Mouse (Mus musculus) T-helper 17 cell (primary cell): ENCODE data around the gene Lnx1.

Experiments used
- in situ Hi-C, 2 experiments: fragments of 300-600 bp; cut with MboI, MseI; formaldehyde crosslinking; loops; 1 replicate in 1 of 2; 2 replicates in 1 of 2; pipeline ENCODE4 v1.15.1; 2025; ENCODE audit warnings: high pct_unique_total_duplicates in 2 of 2

Gene Lnx1

DNA sequence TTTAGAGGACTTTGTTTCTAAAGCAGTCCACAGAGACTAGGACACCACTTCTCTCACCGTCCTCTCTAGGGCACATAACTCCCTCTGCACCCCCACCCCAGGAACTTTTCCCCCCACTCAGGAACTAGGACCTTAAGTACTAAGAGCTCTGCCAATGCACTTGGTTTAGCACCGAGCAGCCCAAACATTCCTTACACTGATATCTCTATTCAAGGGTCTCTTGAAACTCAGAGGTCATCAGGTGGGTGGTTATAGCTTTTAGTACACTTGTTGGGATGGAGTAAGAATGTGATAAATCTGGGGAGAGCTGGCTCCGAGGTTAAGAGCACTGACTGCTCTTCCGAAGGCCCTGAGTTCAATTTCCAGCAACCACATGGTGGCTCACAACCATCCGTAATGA, 90.0 kb downstream of the Lnx1 start:
- in situ Hi-C loops, result loop anchor here in 1 of 2 experiments (5.0 to 10.0 kb wide), 2 partner anchors 298 to 540 kb away; partner anchors contain the start of gene Pdgfra

DNA sequence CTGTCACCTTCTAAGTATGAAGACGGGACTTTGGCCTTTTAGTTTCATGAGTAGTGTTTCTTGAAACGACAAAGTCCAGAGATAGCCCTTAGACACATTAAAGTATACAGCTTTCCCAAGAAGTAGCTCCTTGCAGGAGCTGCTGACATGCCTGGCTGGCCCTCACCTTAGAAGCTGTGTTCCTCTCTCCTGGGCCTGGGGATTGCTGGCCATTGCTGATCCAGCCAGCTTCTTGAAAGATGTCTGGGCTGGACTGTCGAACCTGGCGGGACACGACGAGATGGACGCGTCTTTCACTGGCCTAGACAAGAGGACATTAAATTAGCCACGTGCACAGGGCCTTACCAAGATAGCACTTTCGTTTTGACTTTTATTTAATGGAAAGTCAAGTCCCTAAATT, 92.2 kb downstream of the Lnx1 start:
- in situ Hi-C loops, result loop anchor here in 1 of 2 experiments (5.0 to 10.0 kb wide), 2 partner anchors 296 to 542 kb away; partner anchors contain the start of gene Pdgfra

DNA sequence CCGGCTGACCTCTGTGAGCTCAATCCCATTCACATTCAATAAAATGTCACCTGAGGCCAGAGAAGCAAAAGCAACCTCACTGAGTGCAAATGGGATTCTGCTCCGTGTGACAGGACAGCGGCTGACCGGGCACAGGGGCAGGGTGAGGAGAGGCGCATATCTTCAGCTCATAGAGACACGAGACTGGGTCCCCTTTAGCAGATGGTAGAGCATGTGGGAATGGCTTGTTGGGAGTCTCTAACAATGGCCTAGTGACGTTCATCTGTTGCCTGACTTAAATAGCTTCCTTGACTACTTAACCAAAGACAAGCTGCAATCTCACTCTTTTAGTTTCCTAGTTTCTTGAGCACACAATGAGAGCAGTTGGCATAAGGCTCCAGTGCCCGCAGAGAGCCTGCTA, 96.5 kb downstream of the Lnx1 start:
- in situ Hi-C loops, result no loop called here

DNA sequence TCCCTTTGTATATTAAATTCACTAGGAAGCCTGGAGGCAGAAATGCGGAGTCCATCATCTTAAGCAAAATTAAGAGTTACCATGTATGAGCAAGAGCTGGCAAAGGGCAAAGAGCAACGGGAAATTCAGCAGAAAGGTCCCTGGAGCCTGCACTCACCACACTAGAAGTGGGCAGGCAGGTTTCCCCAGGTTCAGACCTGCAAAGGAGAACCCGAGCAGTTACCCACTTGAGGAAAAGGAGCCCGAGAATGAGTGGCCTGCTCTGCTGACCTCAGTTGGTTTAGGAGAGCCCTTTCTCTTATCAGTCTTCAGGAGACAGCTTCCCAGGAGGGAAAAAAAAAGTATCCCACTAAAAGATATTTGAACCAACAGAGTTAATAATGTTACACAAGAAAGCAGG, 99.4 kb downstream of the Lnx1 start:
- in situ Hi-C loops, result no loop called here

DNA sequence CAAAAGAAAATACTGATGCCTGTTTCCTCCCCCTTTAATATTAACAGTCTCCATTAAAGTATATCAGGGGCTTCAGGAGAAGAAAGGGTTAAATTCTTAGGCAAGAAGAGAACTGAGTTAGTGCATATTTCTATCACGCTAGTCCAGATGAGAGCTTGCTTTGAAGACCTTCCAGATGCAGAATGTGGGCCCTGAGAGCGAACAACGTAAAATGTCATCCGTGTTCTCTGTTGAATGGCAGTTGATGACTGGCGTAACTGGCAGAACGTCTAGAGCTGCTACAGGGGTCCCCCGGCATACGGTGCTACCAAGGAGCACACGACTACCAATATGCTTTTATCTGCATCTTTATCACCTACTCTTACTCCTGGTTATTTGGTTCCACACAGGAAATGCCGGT, 100.3 kb downstream of the Lnx1 start:
- in situ Hi-C loops, result no loop called here

DNA sequence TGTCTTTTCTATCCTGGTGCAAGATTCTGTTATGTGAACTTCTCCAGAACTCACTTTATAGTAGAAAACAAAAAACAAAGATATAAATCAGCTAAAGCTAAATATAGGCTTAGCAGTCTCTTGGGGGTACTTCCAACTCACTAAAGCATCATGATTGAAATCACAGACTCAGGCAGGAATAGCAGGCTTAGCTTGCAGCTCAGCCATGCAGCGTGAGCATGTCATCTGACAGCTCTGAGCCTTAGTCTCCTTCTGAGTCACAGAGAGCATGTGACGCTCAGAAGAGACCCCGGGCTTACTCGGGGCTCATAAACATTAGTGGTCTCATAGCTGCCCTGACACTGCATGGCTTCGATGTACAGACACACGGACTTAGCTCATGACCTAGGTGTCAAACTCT, 100.7 kb downstream of the Lnx1 start:
- in situ Hi-C loops, result no loop called here

DNA sequence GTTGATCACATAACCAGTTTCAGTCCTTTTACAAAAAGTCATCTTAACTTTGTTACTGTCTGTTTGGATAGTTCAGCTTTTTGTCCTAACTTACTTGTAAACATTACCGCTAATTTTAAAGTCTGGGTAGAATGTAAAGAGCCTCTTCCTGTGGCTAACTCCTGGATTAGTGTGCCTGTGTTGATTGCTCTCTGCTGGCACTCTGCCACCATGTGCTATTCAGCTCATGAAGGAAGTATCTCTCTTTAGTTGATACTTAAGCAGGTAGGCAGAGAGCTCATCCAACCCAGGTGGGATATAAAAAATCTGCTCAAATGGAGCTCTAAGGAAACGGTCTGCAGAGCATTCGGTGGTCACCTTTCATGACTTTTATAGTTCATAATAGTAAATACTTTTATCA, 101.5 kb downstream of the Lnx1 start:
- in situ Hi-C loops, result no loop called here

DNA sequence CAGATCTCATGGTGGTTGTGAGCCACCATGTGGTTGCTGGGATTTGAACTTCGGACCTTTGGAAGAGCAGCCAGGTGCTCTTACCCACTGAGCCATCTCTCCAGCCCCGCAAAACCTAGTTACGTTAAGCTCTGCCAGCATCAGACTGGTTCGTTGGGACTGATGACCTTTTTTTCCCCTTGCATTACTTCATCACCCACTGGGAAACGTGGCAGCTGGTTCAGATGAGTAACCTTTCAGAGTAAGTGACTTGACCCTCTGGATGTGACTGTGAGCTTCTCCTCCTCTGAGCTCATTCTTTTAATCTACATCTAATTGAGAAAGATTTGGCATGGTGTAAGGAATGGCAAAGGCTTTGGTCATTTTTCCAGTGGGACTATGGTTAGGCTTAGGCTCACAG, 102.7 kb downstream of the Lnx1 start:
- in situ Hi-C loops, result no loop called here

DNA sequence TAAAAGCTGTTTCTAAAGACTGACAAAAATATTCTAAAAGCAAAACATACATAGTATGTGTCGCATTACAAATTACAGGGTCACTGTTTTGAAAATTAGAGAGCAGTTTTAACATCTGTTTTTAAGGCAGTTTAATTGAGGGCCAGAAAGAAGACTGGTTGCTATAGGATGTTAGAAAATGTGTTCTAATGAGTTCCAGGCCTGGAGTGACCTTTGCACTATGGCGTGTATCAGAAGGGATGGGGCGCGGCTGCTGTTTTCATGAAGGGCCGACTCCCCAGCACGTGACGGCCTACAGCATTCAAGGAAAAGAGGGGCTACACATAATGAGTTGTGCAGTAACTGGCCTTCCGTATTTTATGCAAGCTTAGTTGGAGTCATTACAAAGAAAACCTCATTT, 109.6 kb downstream of the Lnx1 start:
- in situ Hi-C loops, result loop anchor here in 1 of 2 experiments (5.0 to 25.0 kb wide), 2 partner anchors 41 to 281 kb away; no protein-coding TSS in a partner anchor

DNA sequence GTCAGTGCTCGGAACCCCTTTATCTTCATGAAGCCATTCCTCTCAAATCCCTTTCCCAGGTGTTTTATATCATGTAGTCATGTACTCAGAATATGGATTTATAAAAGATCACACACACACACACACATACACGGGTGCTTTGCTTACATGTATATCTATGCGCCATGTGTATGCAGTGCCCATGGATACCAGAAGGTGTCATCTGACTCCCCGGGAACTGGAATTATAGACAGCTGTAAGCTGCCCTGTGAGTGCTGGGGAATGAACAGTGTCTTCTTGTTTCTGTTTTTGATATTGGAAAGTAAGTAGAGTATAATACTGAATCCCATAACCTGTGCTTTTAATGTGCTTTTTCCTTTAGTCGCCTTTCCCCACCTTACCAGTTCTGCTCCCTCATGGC, 111.3 kb downstream of the Lnx1 start:
- in situ Hi-C loops, result loop anchor here in 1 of 2 experiments (5.0 to 25.0 kb wide), 2 partner anchors 39 to 279 kb away; no protein-coding TSS in a partner anchor

DNA sequence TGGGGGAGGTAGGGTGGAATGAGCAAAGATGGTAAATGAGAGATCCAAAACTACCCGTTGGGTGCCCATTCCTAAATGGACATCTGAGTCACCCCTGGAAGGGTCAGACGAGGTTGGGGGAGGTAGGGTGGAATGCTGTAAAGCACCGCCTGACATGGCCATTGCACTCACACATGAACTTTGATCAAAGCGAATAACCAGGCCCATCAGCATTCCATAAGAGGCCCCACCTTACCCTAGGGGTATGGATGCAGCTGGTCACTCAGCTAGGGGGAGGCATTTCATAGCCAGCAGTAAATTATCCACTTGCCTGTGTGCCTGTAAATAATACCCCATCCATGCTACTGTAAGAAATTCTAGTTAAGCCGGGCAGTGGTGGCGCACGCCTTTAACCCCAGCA, 113.6 kb downstream of the Lnx1 start:
- in situ Hi-C loops, result loop anchor here in 1 of 2 experiments (25.0 kb wide), 1 partner anchor 277 kb away; no protein-coding TSS in a partner anchor

DNA sequence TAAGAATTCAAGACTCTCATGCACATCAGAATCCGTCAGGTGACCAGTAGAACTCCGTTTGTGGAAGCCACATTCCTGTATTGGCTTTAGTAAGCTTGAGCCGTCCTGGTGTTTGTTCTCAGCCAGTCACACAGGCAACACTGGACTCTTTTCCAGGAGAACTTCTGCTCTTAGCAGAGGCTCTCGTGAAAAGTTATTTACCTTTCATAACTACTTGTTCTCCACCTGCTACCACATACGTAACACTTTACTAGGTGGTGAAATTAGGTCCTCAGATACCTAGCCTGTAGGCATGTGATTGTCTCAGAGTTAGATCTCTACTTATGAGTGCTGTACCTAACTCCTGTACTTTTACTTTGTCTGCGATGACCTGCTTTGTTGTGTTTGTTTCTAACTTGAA, 130.9 kb downstream of the Lnx1 start:
- in situ Hi-C loops, result no loop called here

DNA sequence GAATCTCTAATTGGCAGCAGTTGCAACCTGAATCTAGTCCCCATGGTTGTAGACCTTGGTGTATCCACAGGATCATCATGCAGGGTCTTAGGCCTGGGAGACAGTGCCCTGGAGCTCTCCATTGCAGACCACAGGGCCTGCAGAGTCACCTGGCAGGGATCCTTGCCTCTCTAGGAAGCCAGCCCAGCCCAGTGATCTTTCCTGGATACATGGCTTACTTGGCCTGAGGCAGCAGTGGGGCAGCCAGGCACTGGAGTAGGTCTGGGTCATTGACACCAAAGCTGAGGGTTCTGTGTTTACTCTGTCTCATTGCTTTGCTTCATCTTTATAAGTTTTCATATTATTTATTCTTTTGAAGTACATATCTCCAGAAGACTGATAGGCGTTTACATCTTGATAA, 141.6 kb downstream of the Lnx1 start:
- in situ Hi-C loops, result loop anchor here in 1 of 2 experiments (10.0 kb wide), 2 partner anchors 1436 to 1994 kb away; no protein-coding TSS in a partner anchor

DNA sequence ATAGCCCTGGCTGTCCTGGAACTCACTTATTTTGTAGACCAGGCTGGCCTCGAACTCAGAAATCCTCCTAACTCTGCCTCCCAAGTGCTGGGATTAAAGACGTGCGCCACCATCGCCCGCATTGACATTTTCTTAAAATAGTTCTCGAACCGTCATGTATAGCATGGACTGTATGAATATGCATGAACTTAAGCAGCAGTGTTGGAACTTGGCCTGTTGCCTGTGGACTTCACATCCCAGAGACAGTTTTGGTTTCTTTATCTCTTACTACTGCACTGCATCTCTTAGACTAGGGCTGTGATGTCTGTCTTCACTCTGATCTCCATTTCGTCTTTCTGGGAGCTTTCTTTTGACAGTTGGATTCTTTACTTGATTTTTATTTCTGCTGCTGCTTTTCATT, 153.1 kb downstream of the Lnx1 start:
- in situ Hi-C loops, result no loop called here

DNA sequence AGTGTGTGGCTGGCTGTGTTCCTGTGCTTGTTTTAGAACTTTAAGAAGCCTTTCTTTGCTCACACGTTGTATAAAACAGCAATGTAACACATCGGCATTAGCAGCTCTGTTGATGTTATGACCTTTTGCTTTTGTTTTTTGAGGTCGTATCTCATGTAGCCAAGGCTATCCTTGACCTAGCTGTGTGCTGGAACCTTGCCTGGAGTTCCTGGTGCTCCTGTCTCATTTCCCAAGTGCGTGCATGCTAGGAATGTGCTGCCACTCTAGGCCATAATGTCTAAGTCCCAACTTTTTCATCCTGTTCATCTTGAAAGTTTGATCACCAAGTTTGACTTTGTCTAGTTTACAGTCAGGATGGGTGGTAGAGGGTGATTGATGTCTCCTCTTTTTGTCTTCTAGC, 157.1 kb downstream of the Lnx1 start:
- in situ Hi-C loops, result no loop called here
